ENCODE assay signal across 23 mouse cellular contexts in the genomic region with DNA sequence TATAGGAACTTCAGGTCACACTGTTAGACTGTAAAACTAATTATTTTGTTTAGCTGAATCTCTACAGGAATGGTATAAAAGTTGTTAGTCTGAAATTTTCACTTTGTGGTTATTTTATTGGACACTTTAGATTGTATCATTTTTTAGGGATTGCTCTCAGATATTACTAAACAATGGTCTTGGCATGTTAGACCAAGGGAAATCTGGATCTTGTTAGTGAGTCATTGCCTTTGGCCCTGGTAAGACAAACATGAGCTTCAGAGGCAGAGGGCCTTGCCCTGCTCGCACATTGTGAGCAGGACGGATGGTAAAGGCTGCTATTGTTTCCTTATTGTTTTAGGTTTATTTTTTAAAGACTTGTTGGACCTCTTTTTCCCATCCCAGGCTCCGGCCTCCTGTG. TPM values are rescaled to one million over a fixed set of nuclear protein-coding genes. Genes with fewer than 3 reads are reported as not detected.
DNase-seq lines count a peak whose midpoint lies in the region; ATAC-seq and TF ChIP-seq lines count a peak whose summit lies in the region.
"Had no signal": no experiment of that assay in that cellular context is flagged by ENCODE, and none has a peak within 500 bp of the region (broad histone marks: within the 10 kb centered on the region; RNA-seq: fewer than 3 reads in every experiment).

No protein-coding gene starts in this region.

- DNase-seq in forebrain, embryonic 10.5 days (ENCODE audit: extremely low spot score, low spot score): no peak
- no peak for DNase-seq in forebrain, postnatal 0 days
- peak; percentile 9 to 48 for DNase-seq in urinary bladder, adult 18-20 months (ENCODE audit: low spot score in 2 of 2)
- no peak for DNase-seq in urinary bladder, postnatal 10 days (ENCODE audit: low spot score)
- DNase-seq in embryonic facial prominence, embryonic 11.5 days (ENCODE audit: low spot score): peak; percentile 73
- DNase-seq in lung, postnatal 36 days: peak; percentile 15
- DNase-seq in hindbrain, postnatal 0 days (ENCODE audit: low spot score): no peak
- DNase-seq: adrenal gland, postnatal 36 days; B cell, adult 2 months; cerebellum, adult 9-11 months; gastrocnemius, postnatal 14 days; kidney, adult 11 months; kidney, postnatal 25 days; layer of hippocampus, adult 9-11 months; right cerebral cortex, postnatal 14 days; thymus, postnatal 25 days had no signal

- 60% methylated on average over 3 of the region's 3 CpGs for whole genome bisulfite sequencing in forebrain, embryonic 10.5 days
- WGBS in forebrain, postnatal 0 days: 75% methylated on average over 3 of the region's 3 CpGs
- WGBS in embryonic facial prominence, embryonic 11.5 days: 37% methylated on average over 3 of the region's 3 CpGs
- WGBS in hindbrain, postnatal 0 days: 72% methylated on average over 3 of the region's 3 CpGs

- TF ChIP-seq CTCF in forebrain, postnatal 0 days (IDR thresholded peaks at IDR 0.05; ENCODE audit: low read depth): no peak
- TF ChIP-seq CTCF in hindbrain, postnatal 0 days (IDR thresholded peaks at IDR 0.05; ENCODE audit: low read depth): no peak

- H3K27ac ChIP-seq in forebrain, embryonic 10.5 days: 0 out of 2 replicates have a peak overlapping the region, but pooled peaks have one; percentile 51
- no peak overlapping the region for H3K27ac ChIP-seq in forebrain, postnatal 0 days (ENCODE audit: low read depth, low read length)
- no peak overlapping the region for H3K27ac ChIP-seq in embryonic facial prominence, embryonic 11.5 days (replicated peaks; ENCODE audit: low read depth, low read length)
- H3K27ac ChIP-seq in hindbrain, postnatal 0 days: no peak overlapping the region
- H3K27ac ChIP-seq: embryonic facial prominence, embryonic 13.5 days; forebrain, embryonic 15.5 days; heart, embryonic 15.5 days; hindbrain, embryonic 12.5 days; midbrain, embryonic 12.5 days had no signal

- no peaks in the 10 kb centered on the region for H3K36me3 ChIP-seq in forebrain, embryonic 10.5 days (replicated peaks)
- no peaks in the 10 kb centered on the region for H3K36me3 ChIP-seq in forebrain, postnatal 0 days (ENCODE audit: insufficient read depth)
- H3K36me3 ChIP-seq in embryonic facial prominence, embryonic 11.5 days (replicated peaks; ENCODE audit: control insufficient read depth, insufficient read depth, low read depth, low read length): no peaks in the 10 kb centered on the region
- H3K36me3 ChIP-seq in hindbrain, postnatal 0 days (ENCODE audit: insufficient read depth, low read length): no peaks in the 10 kb centered on the region
- H3K36me3 ChIP-seq: embryonic facial prominence, embryonic 13.5 days; forebrain, embryonic 15.5 days; heart, embryonic 15.5 days; hindbrain, embryonic 12.5 days; midbrain, embryonic 12.5 days had no signal

- H3K27me3 ChIP-seq in forebrain, embryonic 10.5 days (ENCODE audit: poor library complexity, severe bottlenecking): no peaks in the 10 kb centered on the region
- H3K27me3 ChIP-seq in forebrain, postnatal 0 days (ENCODE audit: insufficient read depth, low read length): no peaks in the 10 kb centered on the region
- no peaks in the 10 kb centered on the region for H3K27me3 ChIP-seq in embryonic facial prominence, embryonic 11.5 days (ENCODE audit: control insufficient read depth, insufficient read depth, low read length)
- no peaks in the 10 kb centered on the region for H3K27me3 ChIP-seq in hindbrain, postnatal 0 days (ENCODE audit: insufficient read depth, low read length)
- H3K27me3 ChIP-seq: embryonic facial prominence, embryonic 13.5 days; forebrain, embryonic 15.5 days; heart, embryonic 15.5 days; hindbrain, embryonic 12.5 days; midbrain, embryonic 12.5 days had no signal

- no peak overlapping the region for H3K4me3 ChIP-seq in forebrain, embryonic 10.5 days
- no peak overlapping the region for H3K4me3 ChIP-seq in forebrain, postnatal 0 days (ENCODE audit: low read depth, low read length)
- no peak overlapping the region for H3K4me3 ChIP-seq in embryonic facial prominence, embryonic 11.5 days (ENCODE audit: low read depth, low read length)
- H3K4me3 ChIP-seq in hindbrain, postnatal 0 days (ENCODE audit: low read length): no peak overlapping the region
- H3K4me3 ChIP-seq: embryonic facial prominence, embryonic 13.5 days; forebrain, embryonic 15.5 days; heart, embryonic 15.5 days; hindbrain, embryonic 12.5 days; midbrain, embryonic 12.5 days had no signal

- no peak for ATAC-seq in forebrain, postnatal 0 days
- ATAC-seq in embryonic facial prominence, embryonic 11.5 days (replicated peaks; ENCODE audit: insufficient number of reproducible peaks, low FRiP score, low TSS enrichment, low read depth): no peak
- ATAC-seq in hindbrain, postnatal 0 days: no peak
- no peak for ATAC-seq in megakaryocyte, adult 5-6 weeks (ENCODE audit: poor library complexity, severe bottlenecking)
- ATAC-seq: forebrain, embryonic 15.5 days had no signal

- H3K4me2 ChIP-seq in forebrain, postnatal 0 days (ENCODE audit: low read depth): no peak overlapping the region
- H3K4me2 ChIP-seq in embryonic facial prominence, embryonic 11.5 days (ENCODE audit: low read depth, low read length): no peak overlapping the region
- H3K4me2 ChIP-seq in hindbrain, postnatal 0 days (ENCODE audit: low read depth, low read length): no peak overlapping the region
- H3K4me2 ChIP-seq: embryonic facial prominence, embryonic 13.5 days; forebrain, embryonic 15.5 days; heart, embryonic 15.5 days; hindbrain, embryonic 12.5 days; liver, embryonic 11.5 days; midbrain, embryonic 12.5 days had no signal

- no peak overlapping the region for H3K9ac ChIP-seq in forebrain, postnatal 0 days
- H3K9ac ChIP-seq in embryonic facial prominence, embryonic 11.5 days (replicated peaks; ENCODE audit: low read length): no peak overlapping the region
- H3K9ac ChIP-seq in hindbrain, postnatal 0 days (replicated peaks; ENCODE audit: low read length): no peak overlapping the region
- H3K9ac ChIP-seq: embryonic facial prominence, embryonic 13.5 days; forebrain, embryonic 15.5 days; heart, embryonic 15.5 days; hindbrain, embryonic 12.5 days; midbrain, embryonic 12.5 days had no signal

- H3K4me1 ChIP-seq in forebrain, embryonic 10.5 days: peaks cover 16% of the 10 kb centered on the region
- no peaks in the 10 kb centered on the region for H3K4me1 ChIP-seq in forebrain, postnatal 0 days (ENCODE audit: insufficient read depth)
- H3K4me1 ChIP-seq in embryonic facial prominence, embryonic 11.5 days (ENCODE audit: control insufficient read depth, insufficient read depth, low read length): no peaks in the 10 kb centered on the region
- H3K4me1 ChIP-seq in hindbrain, postnatal 0 days (ENCODE audit: insufficient read depth, low read length): no peaks in the 10 kb centered on the region
- H3K4me1 ChIP-seq: forebrain, embryonic 15.5 days; heart, embryonic 15.5 days; hindbrain, embryonic 12.5 days; midbrain, embryonic 12.5 days had no signal

- no peaks in the 10 kb centered on the region for H3K9me3 ChIP-seq in forebrain, embryonic 10.5 days
- no peaks in the 10 kb centered on the region for H3K9me3 ChIP-seq in forebrain, postnatal 0 days (ENCODE audit: low read length)
- no peaks in the 10 kb centered on the region for H3K9me3 ChIP-seq in embryonic facial prominence, embryonic 11.5 days (replicated peaks; ENCODE audit: control insufficient read depth, low read length)
- H3K9me3 ChIP-seq in hindbrain, postnatal 0 days (ENCODE audit: low read length): no peaks in the 10 kb centered on the region
- H3K9me3 ChIP-seq: embryonic facial prominence, embryonic 13.5 days; forebrain, embryonic 15.5 days; heart, embryonic 15.5 days; hindbrain, embryonic 12.5 days; midbrain, embryonic 12.5 days had no signal

RNA-seq across cellular contexts. Expression of gene Tnfaip6, which starts 31.4 kb away (rescaled TPM):
- 31.5 and 33.2 TPM in 2 replicates for polyA plus RNA-seq in forebrain, embryonic 10.5 days (2016; fragmentation: Nextera tagmentation; extraction: Ambion mirVana)
- total RNA-seq in forebrain, postnatal 0 days (2014; rRNA removed): 3.5 and 5.0 TPM in 2 replicates
- polyA plus RNA-seq in forebrain, postnatal 0 days (2015; fragmentation: Nextera tagmentation; extraction: Ambion mirVana): 3.7 and 5.0 TPM in 2 replicates
- 62.9 and 68.6 TPM in 2 replicates for polyA plus RNA-seq in embryonic facial prominence, embryonic 11.5 days (2014; fragmentation: Nextera tagmentation; extraction: Ambion mirVana)
- total RNA-seq in hindbrain, postnatal 0 days (2014; rRNA removed): 3.0 and 3.2 TPM in 2 replicates
- 5.8 TPM in 2 replicates for polyA plus RNA-seq in hindbrain, postnatal 0 days (2015; fragmentation: Nextera tagmentation; extraction: Ambion mirVana)
- 0.56 and 0.93 TPM in 2 replicates for total RNA-seq in megakaryocyte, adult 5-6 weeks (2015)
- total RNA-seq in megakaryocyte, adult 5-6 weeks (2017): 0.94 and 1.1 TPM in 2 replicates

RNA-seq across cellular contexts. Expression of gene Nmi, which starts 33.1 kb away (rescaled TPM):
- 4.5 and 5.2 TPM in 2 replicates for polyA plus RNA-seq in forebrain, embryonic 10.5 days (2016; fragmentation: Nextera tagmentation; extraction: Ambion mirVana)
- total RNA-seq in forebrain, postnatal 0 days (2014; rRNA removed): 2.7 and 3.0 TPM in 2 replicates
- 7.3 TPM in 2 replicates for polyA plus RNA-seq in forebrain, postnatal 0 days (2015; fragmentation: Nextera tagmentation; extraction: Ambion mirVana)
- polyA plus RNA-seq in embryonic facial prominence, embryonic 11.5 days (2014; fragmentation: Nextera tagmentation; extraction: Ambion mirVana): 11.5 and 11.7 TPM in 2 replicates
- total RNA-seq in hindbrain, postnatal 0 days (2014; rRNA removed): 1.5 and 2.4 TPM in 2 replicates
- 8.3 and 10.1 TPM in 2 replicates for polyA plus RNA-seq in hindbrain, postnatal 0 days (2015; fragmentation: Nextera tagmentation; extraction: Ambion mirVana)
- 50.0 and 64.0 TPM in 2 replicates for total RNA-seq in megakaryocyte, adult 5-6 weeks (2015)
- 86.5 and 104 TPM in 2 replicates for total RNA-seq in megakaryocyte, adult 5-6 weeks (2017)

Comparison
In these comparisons a context has a peak if more than half of its experiments do, and no peak if none do; other contexts are left out.
1. DNase-seq: peak in urinary bladder, adult 18-20 months (2 of 2), embryonic facial prominence, embryonic 11.5 days (single experiment) and lung, postnatal 36 days (single experiment); none in forebrain, embryonic 10.5 days (single experiment), forebrain, postnatal 0 days (single experiment), urinary bladder, postnatal 10 days (single experiment) and hindbrain, postnatal 0 days (single experiment).